Mouse (Mus musculus): ENCODE data around the gene Sertad3. TPM values are rescaled to one million over a fixed set of nuclear protein-coding genes. Genes with fewer than 3 reads are reported as not detected.
"Not testable (repeated sequence)": the region's sequence is repeated elsewhere in the genome, so short reads cannot be mapped to it uniquely, and the experiment has no call there.

The Sertad3 gene
- total RNA-seq, 2 experiments from 2014 or later = 13.5 to 15.6 TPM

- DNase-seq = peak; percentile 2
Observed at GRCm38 (mm10) chr7:27493022-27493421, 19.5 kb downstream of the Sertad3 start.

GRCm38 (mm10) chr7:27493450-27493849 is 19.9 kb downstream of the Sertad3 start:
- DNase-seq = no peak

GRCm38 (mm10) chr7:27494659-27495367 is 21.2 kb downstream of the Sertad3 start:
- DNase-seq = not testable (repeated sequence)

GRCm38 (mm10) chr7:27499036-27499435 is 25.5 kb downstream of the Sertad3 start, which contains the start of gene Prx:
Gene Prx, plus strand, starts transcription at chr7:27499324.
- DNase-seq = no peak

- DNase-seq = peak; percentile 53
Observed at GRCm38 (mm10) chr7:27501620-27502019, 28.1 kb downstream of the Sertad3 start.

- DNase-seq = no peak
Observed at GRCm38 (mm10) chr7:27506765-27507370, 33.3 kb downstream of the Sertad3 start.

GRCm38 (mm10) chr7:27507711-27508647 is 34.4 kb downstream of the Sertad3 start:
- DNase-seq = peak; percentile 99

GRCm38 (mm10) chr7:27508648-27509005 is 35.1 kb downstream of the Sertad3 start:
- DNase-seq = peak; percentile 75

- DNase-seq = no peak
Observed at GRCm38 (mm10) chr7:27510809-27511208, 37.2 kb downstream of the Sertad3 start.

GRCm38 (mm10) chr7:27514961-27515360 is 41.4 kb downstream of the Sertad3 start:
- DNase-seq = no peak

- no peak for DNase-seq
Observed at GRCm38 (mm10) chr7:27518314-27518713, 44.7 kb downstream of the Sertad3 start.

- DNase-seq = no peak
Observed at GRCm38 (mm10) chr7:27520104-27520503, 46.5 kb downstream of the Sertad3 start.

- no peak for DNase-seq
Observed at GRCm38 (mm10) chr7:27520599-27520998, 47.0 kb downstream of the Sertad3 start.

GRCm38 (mm10) chr7:27522967-27523366 is 49.4 kb downstream of the Sertad3 start, which contains the start of gene Hipk4:
Gene Hipk4, plus strand, starts transcription at chr7:27523267.
- DNase-seq = no peak

GRCm38 (mm10) chr7:27523805-27524204 is 50.2 kb downstream of the Sertad3 start:
- DNase-seq = no peak

- peak; percentile 86 for DNase-seq
Observed at GRCm38 (mm10) chr7:27526039-27526827, 52.7 kb downstream of the Sertad3 start.

Other genes with a start within 250 kb of the Sertad3 start
- 10 to 100 TPM in 1 of 2 experiments, 1 to 10 TPM in 1; 9.6 to 10.5 TPM for gene Itpkc, start 245.1 kb upstream of the Sertad3 start, total RNA-seq (2021)
- gene Coq8b, start 240.7 kb upstream of the Sertad3 start, total RNA-seq (2021) = 10 to 100 TPM; 33.1 to 36.8 TPM
- gene Numbl, start 215.3 kb upstream of the Sertad3 start, total RNA-seq (2021) = 10 to 100 TPM; 11.3 to 13.6 TPM
- 100 to 1,000 TPM; 107 to 111 TPM for gene Ltbp4, start 136.1 kb upstream of the Sertad3 start, total RNA-seq (2021)
- 10 to 100 TPM; 19.6 to 22.9 TPM for gene Shkbp1, start 117.7 kb upstream of the Sertad3 start, total RNA-seq (2021)
- 1 to 10 TPM in 1 of 2 experiments, not detected in 1; 2.5 TPM for gene Gm20479, start 116.3 kb upstream of the Sertad3 start, total RNA-seq (2021)
- gene Sptbn4, start 26.1 kb upstream of the Sertad3 start, total RNA-seq (2021) = under 1 TPM; 0.70 to 0.81 TPM
- 10 to 100 TPM; 83.4 TPM for gene Blvrb, start 25.8 kb upstream of the Sertad3 start, total RNA-seq (2021)
- gene Sertad1, start 13.1 kb downstream of the Sertad3 start, total RNA-seq (2021) = 10 to 100 TPM; 19.0 to 27.9 TPM
- gene Prx, start 25.6 kb downstream of the Sertad3 start, total RNA-seq (2021) = 1 to 10 TPM; 3.3 to 5.1 TPM
- under 1 TPM; 0.24 to 0.67 TPM for gene Hipk4, start 49.5 kb downstream of the Sertad3 start, total RNA-seq (2021)
- 10 to 100 TPM; 84.0 to 86.6 TPM for gene Pld3, start 79.5 kb downstream of the Sertad3 start, total RNA-seq (2021)
- gene 2310022A10Rik, start 79.5 kb downstream of the Sertad3 start, total RNA-seq (2021) = 10 to 100 TPM; 14.7 to 25.1 TPM
- 100 to 1,000 TPM; 237 to 317 TPM for gene Akt2, start 117.8 kb downstream of the Sertad3 start, total RNA-seq (2021)
- gene Ttc9b, start 180.1 kb downstream of the Sertad3 start, total RNA-seq (2021) = under 1 TPM; 0.51 to 0.88 TPM
- gene Map3k10, start 200.8 kb downstream of the Sertad3 start, total RNA-seq (2021) = 10 to 100 TPM; 25.9 to 26.6 TPM
- 1 to 10 TPM; 1.3 to 1.8 TPM for gene Zfp607b, start 215.6 kb downstream of the Sertad3 start, total RNA-seq (2021)

Data from adrenal gland, postnatal 10 days (tissue).